Mouse (Mus musculus): Measurements from ENCODE around the gene Ttll11.

DNA sequence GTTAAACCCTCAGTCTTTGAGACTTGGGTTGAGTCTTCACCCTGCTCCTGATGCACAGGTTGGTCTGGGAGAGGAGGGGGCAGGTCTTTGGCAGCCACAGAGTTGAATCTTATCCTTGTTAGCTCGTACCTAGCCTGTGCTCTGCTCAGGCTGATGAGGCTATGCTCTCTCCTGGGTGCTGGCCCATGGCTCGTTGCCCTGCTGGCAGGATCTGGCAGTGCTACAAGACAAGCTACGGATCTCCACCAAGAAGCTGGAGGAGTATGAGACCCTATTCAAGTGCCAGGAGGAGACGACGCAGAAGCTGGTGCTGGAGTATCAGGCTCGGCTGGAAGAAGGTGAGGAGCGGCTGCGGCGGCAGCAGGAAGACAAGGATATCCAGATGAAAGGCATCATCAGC lies 256.9 kb downstream of the Ttll11 start:
- TF ChIP-seq TAL1 (IDR thresholded peaks at IDR 0.05; ENCODE audit: low read length) (no peak), GATA1 (IDR thresholded peaks at IDR 0.05; ENCODE audit: low read length) (no peak)
